ENCODE assay signal across 9 mouse cellular contexts in genomic region chr11:115807306-115807705, GRCm38 (mm10). TPM values are rescaled to one million over a fixed set of nuclear protein-coding genes. Genes with fewer than 3 reads are reported as not detected.
DNase-seq lines count a peak whose midpoint lies in the region; ATAC-seq and TF ChIP-seq lines count a peak whose summit lies in the region.
"Had no signal": no experiment of that assay in that cellular context is flagged by ENCODE, and none has a peak within 500 bp of the region (broad histone marks: within the 10 kb centered on the region; RNA-seq: fewer than 3 reads in every experiment).

No protein-coding gene starts in this region.

- H3K27ac ChIP-seq in heart, embryonic 10.5 days, result peak overlapping the region; percentile 44; the same call in 1 of the 2 replicates
- H3K27ac ChIP-seq in liver, embryonic 15.5 days (replicated peaks), result peak overlapping the region; percentile 78
- no peak overlapping the region for H3K27ac ChIP-seq in liver, embryonic 11.5 days (ENCODE audit: low read depth, low read length)
- peak overlapping the region; percentile 40; the same call in 1 of the 2 replicates for H3K27ac ChIP-seq in limb, embryonic 15.5 days
- no peak overlapping the region for H3K27ac ChIP-seq in stomach, postnatal 0 days (replicated peaks)

- H3K4me1 ChIP-seq in heart, embryonic 10.5 days, result peaks cover 63% of the 10 kb centered on the region
- peaks cover 95% of the 10 kb centered on the region for H3K4me1 ChIP-seq in liver, embryonic 15.5 days (replicated peaks)
- peaks cover 61% of the 10 kb centered on the region for H3K4me1 ChIP-seq in liver, embryonic 11.5 days (replicated peaks; ENCODE audit: control insufficient read depth, insufficient read depth, low read length)
- peaks cover 63% of the 10 kb centered on the region for H3K4me1 ChIP-seq in limb, embryonic 15.5 days
- H3K4me1 ChIP-seq in stomach, postnatal 0 days (replicated peaks; ENCODE audit: control insufficient read depth, insufficient read depth), result peaks cover 18% of the 10 kb centered on the region

- no peak for ATAC-seq in liver, embryonic 15.5 days (ENCODE audit: insufficient read depth)
- ATAC-seq in liver, embryonic 11.5 days (replicated peaks; ENCODE audit: low FRiP score), result no peak
- no peak for ATAC-seq in limb, embryonic 15.5 days (ENCODE audit: insufficient number of reproducible peaks, low FRiP score, low TSS enrichment, low read depth)
- ATAC-seq in stomach, postnatal 0 days (ENCODE audit: low FRiP score, low TSS enrichment), result no peak
- ATAC-seq in megakaryocyte progenitor cell, adult 5-6 weeks (replicated peaks; ENCODE audit: poor library complexity), result no peak

- H3K9me3 ChIP-seq in heart, embryonic 10.5 days, result no peaks in the 10 kb centered on the region
- H3K9me3 ChIP-seq in liver, embryonic 15.5 days (replicated peaks), result no peaks in the 10 kb centered on the region
- no peaks in the 10 kb centered on the region for H3K9me3 ChIP-seq in liver, embryonic 11.5 days (ENCODE audit: control insufficient read depth, low read length)
- H3K9me3 ChIP-seq in limb, embryonic 15.5 days, result no peaks in the 10 kb centered on the region
- no peaks in the 10 kb centered on the region for H3K9me3 ChIP-seq in stomach, postnatal 0 days (ENCODE audit: control insufficient read depth, low read length)

- WGBS in heart, embryonic 10.5 days, result 80% methylated on average over 6 of the region's 6 CpGs
- WGBS in liver, embryonic 15.5 days (ENCODE audit: insufficient replicate concordance), result 80% methylated on average over 6 of the region's 6 CpGs
- 92% methylated on average over 6 of the region's 6 CpGs for WGBS in liver, embryonic 11.5 days
- 77% methylated on average over 6 of the region's 6 CpGs for WGBS in limb, embryonic 15.5 days
- 82% methylated on average over 6 of the region's 6 CpGs for WGBS in stomach, postnatal 0 days

- no peak for TF ChIP-seq EP300 in stomach, postnatal 0 days (optimal IDR thresholded peaks at IDR 0.05)

- H3K27me3 ChIP-seq in heart, embryonic 10.5 days (ENCODE audit: insufficient read depth, poor library complexity, severe bottlenecking), result no peaks in the 10 kb centered on the region
- no peaks in the 10 kb centered on the region for H3K27me3 ChIP-seq in liver, embryonic 15.5 days
- no peaks in the 10 kb centered on the region for H3K27me3 ChIP-seq in liver, embryonic 11.5 days (replicated peaks; ENCODE audit: control insufficient read depth, insufficient read depth, low read length)
- H3K27me3 ChIP-seq in limb, embryonic 15.5 days, result no peaks in the 10 kb centered on the region
- no peaks in the 10 kb centered on the region for H3K27me3 ChIP-seq in stomach, postnatal 0 days (ENCODE audit: control insufficient read depth, insufficient read depth, low read length)

- no peak for TF ChIP-seq CTCF in stomach, postnatal 0 days (IDR thresholded peaks at IDR 0.05; ENCODE audit: low read depth)

- H3K4me3 ChIP-seq in heart, embryonic 10.5 days, result no peak overlapping the region
- H3K4me3 ChIP-seq in liver, embryonic 15.5 days (replicated peaks), result no peak overlapping the region
- no peak overlapping the region for H3K4me3 ChIP-seq in liver, embryonic 11.5 days (ENCODE audit: low read depth, low read length)
- no peak overlapping the region for H3K4me3 ChIP-seq in limb, embryonic 15.5 days
- H3K4me3 ChIP-seq in stomach, postnatal 0 days (ENCODE audit: low read depth, low read length), result no peak overlapping the region

- H3K4me2 ChIP-seq in liver, embryonic 15.5 days, result no peak overlapping the region
- H3K4me2 ChIP-seq in liver, embryonic 11.5 days, result no peak overlapping the region
- H3K4me2 ChIP-seq in limb, embryonic 15.5 days, result no peak overlapping the region
- H3K4me2 ChIP-seq in stomach, postnatal 0 days (replicated peaks; ENCODE audit: low read depth), result no peak overlapping the region

- H3K36me3 ChIP-seq in heart, embryonic 10.5 days, result peaks cover 94% of the 10 kb centered on the region
- H3K36me3 ChIP-seq in liver, embryonic 15.5 days (replicated peaks), result peaks cover 66% of the 10 kb centered on the region
- peaks cover 39% of the 10 kb centered on the region for H3K36me3 ChIP-seq in liver, embryonic 11.5 days (ENCODE audit: control insufficient read depth, insufficient read depth, low read length)
- peaks cover 66% of the 10 kb centered on the region for H3K36me3 ChIP-seq in limb, embryonic 15.5 days
- peaks cover 23% of the 10 kb centered on the region for H3K36me3 ChIP-seq in stomach, postnatal 0 days (ENCODE audit: control insufficient read depth, insufficient read depth, low read length)

- no peak for DNase-seq in heart, embryonic 10.5 days (ENCODE audit: low spot score)
- DNase-seq in heart, adult 11 months, result no peak
- no peak for DNase-seq in liver, embryonic 11.5 days (ENCODE audit: low spot score)
- no peak for DNase-seq in stomach, postnatal 0 days (ENCODE audit: low spot score)
- DNase-seq in T-cell, adult 2 months (ENCODE audit: low spot score), result no peak

- H3K9ac ChIP-seq in liver, embryonic 15.5 days, result no peak overlapping the region
- H3K9ac ChIP-seq in liver, embryonic 11.5 days (ENCODE audit: low read depth, low read length), result no peak overlapping the region
- no peak overlapping the region for H3K9ac ChIP-seq in limb, embryonic 15.5 days
- 0 out of 2 replicates have a peak overlapping the region, but pooled peaks have one; percentile 13 for H3K9ac ChIP-seq in stomach, postnatal 0 days (ENCODE audit: low read length)

RNA-seq across cellular contexts. Expression of gene Caskin2, which starts 6.1 kb away (rescaled TPM):
- 18.7 and 21.4 TPM in 2 replicates for polyA plus RNA-seq in heart, embryonic 10.5 days (2016; fragmentation: Nextera tagmentation; extraction: Ambion mirVana)
- polyA plus RNA-seq in liver, embryonic 15.5 days (2015; fragmentation: Nextera tagmentation; extraction: Ambion mirVana), result 5.7 and 6.7 TPM in 2 replicates
- 13.5 and 14.0 TPM in 2 replicates for polyA plus RNA-seq in liver, embryonic 11.5 days (2014; fragmentation: Nextera tagmentation; extraction: Ambion mirVana)
- 16.5 and 17.9 TPM in 2 replicates for polyA plus RNA-seq in limb, embryonic 15.5 days (2015; fragmentation: Nextera tagmentation; extraction: Ambion mirVana)
- polyA plus RNA-seq in stomach, postnatal 0 days (2015; fragmentation: Nextera tagmentation; extraction: Ambion mirVana), result 6.6 and 8.6 TPM in 2 replicates
- total RNA-seq in megakaryocyte progenitor cell, adult 5-6 weeks (2015), result 2.7 and 4.3 TPM in 2 replicates
- 1.5 and 3.5 TPM in 2 replicates for total RNA-seq in megakaryocyte progenitor cell, adult 5-6 weeks (2017)

RNA-seq across cellular contexts. Expression of gene Tsen54, which starts 7.2 kb away (rescaled TPM):
- 39.1 and 41.7 TPM in 2 replicates for polyA plus RNA-seq in heart, embryonic 10.5 days (2016; fragmentation: Nextera tagmentation; extraction: Ambion mirVana)
- polyA plus RNA-seq in liver, embryonic 15.5 days (2015; fragmentation: Nextera tagmentation; extraction: Ambion mirVana), result 13.7 and 18.7 TPM in 2 replicates
- 36.1 and 36.4 TPM in 2 replicates for polyA plus RNA-seq in liver, embryonic 11.5 days (2014; fragmentation: Nextera tagmentation; extraction: Ambion mirVana)
- 29.5 and 31.3 TPM in 2 replicates for polyA plus RNA-seq in limb, embryonic 15.5 days (2015; fragmentation: Nextera tagmentation; extraction: Ambion mirVana)
- polyA plus RNA-seq in stomach, postnatal 0 days (2015; fragmentation: Nextera tagmentation; extraction: Ambion mirVana), result 18.8 and 20.1 TPM in 2 replicates
- 4.0 and 9.0 TPM in 2 replicates for total RNA-seq in megakaryocyte progenitor cell, adult 5-6 weeks (2015)
- total RNA-seq in megakaryocyte progenitor cell, adult 5-6 weeks (2017), result 10.9 and 15.0 TPM in 2 replicates

RNA-seq across cellular contexts. Expression of gene Llgl2, which starts 16.5 kb away (rescaled TPM):
- polyA plus RNA-seq in heart, embryonic 10.5 days (2016; fragmentation: Nextera tagmentation; extraction: Ambion mirVana), result 35.0 and 40.8 TPM in 2 replicates
- polyA plus RNA-seq in liver, embryonic 15.5 days (2015; fragmentation: Nextera tagmentation; extraction: Ambion mirVana), result 11.9 and 16.2 TPM in 2 replicates
- polyA plus RNA-seq in liver, embryonic 11.5 days (2014; fragmentation: Nextera tagmentation; extraction: Ambion mirVana), result 15.6 and 18.7 TPM in 2 replicates
- polyA plus RNA-seq in limb, embryonic 15.5 days (2015; fragmentation: Nextera tagmentation; extraction: Ambion mirVana), result 22.4 and 23.1 TPM in 2 replicates
- 58.4 and 63.5 TPM in 2 replicates for polyA plus RNA-seq in stomach, postnatal 0 days (2015; fragmentation: Nextera tagmentation; extraction: Ambion mirVana)
- 3.3 and 4.1 TPM in 2 replicates for total RNA-seq in megakaryocyte progenitor cell, adult 5-6 weeks (2015)
- 3.0 and 4.8 TPM in 2 replicates for total RNA-seq in megakaryocyte progenitor cell, adult 5-6 weeks (2017)

RNA-seq across cellular contexts. Expression of gene Tmem94, which starts 42.1 kb away (rescaled TPM):
- polyA plus RNA-seq in heart, embryonic 10.5 days (2016; fragmentation: Nextera tagmentation; extraction: Ambion mirVana), result 35.0 and 56.8 TPM in 2 replicates
- 9.9 and 10.1 TPM in 2 replicates for polyA plus RNA-seq in liver, embryonic 15.5 days (2015; fragmentation: Nextera tagmentation; extraction: Ambion mirVana)
- polyA plus RNA-seq in liver, embryonic 11.5 days (2014; fragmentation: Nextera tagmentation; extraction: Ambion mirVana), result 14.1 and 14.4 TPM in 2 replicates
- 23.6 and 28.1 TPM in 2 replicates for polyA plus RNA-seq in limb, embryonic 15.5 days (2015; fragmentation: Nextera tagmentation; extraction: Ambion mirVana)
- polyA plus RNA-seq in stomach, postnatal 0 days (2015; fragmentation: Nextera tagmentation; extraction: Ambion mirVana), result 8.2 and 10.0 TPM in 2 replicates
- total RNA-seq in megakaryocyte progenitor cell, adult 5-6 weeks (2015), result 18.3 and 19.0 TPM in 2 replicates
- 22.9 and 24.9 TPM in 2 replicates for total RNA-seq in megakaryocyte progenitor cell, adult 5-6 weeks (2017)

RNA-seq across cellular contexts. Expression of gene Myo15b, which starts 50.9 kb away (rescaled TPM):
- polyA plus RNA-seq in heart, embryonic 10.5 days (2016; fragmentation: Nextera tagmentation; extraction: Ambion mirVana), result 0.23 and 0.31 TPM in 2 replicates
- 0.45 and 0.46 TPM in 2 replicates for polyA plus RNA-seq in liver, embryonic 15.5 days (2015; fragmentation: Nextera tagmentation; extraction: Ambion mirVana)
- 0.56 and 0.89 TPM in 2 replicates for polyA plus RNA-seq in liver, embryonic 11.5 days (2014; fragmentation: Nextera tagmentation; extraction: Ambion mirVana)
- 0.47 TPM in 2 replicates for polyA plus RNA-seq in limb, embryonic 15.5 days (2015; fragmentation: Nextera tagmentation; extraction: Ambion mirVana)
- polyA plus RNA-seq in stomach, postnatal 0 days (2015; fragmentation: Nextera tagmentation; extraction: Ambion mirVana), result 16.0 and 18.2 TPM in 2 replicates
- 2.6 and 5.5 TPM in 2 replicates for total RNA-seq in megakaryocyte progenitor cell, adult 5-6 weeks (2015)
- total RNA-seq in megakaryocyte progenitor cell, adult 5-6 weeks (2017), result 1.6 and 5.1 TPM in 2 replicates
- total RNA-seq: neutrophil, adult 5-6 weeks had no signal

Comparison
In these comparisons a context has a peak if more than half of its experiments do, and no peak if none do; other contexts are left out.
1. H3K27ac ChIP-seq: peak in heart, embryonic 10.5 days (single experiment), liver, embryonic 15.5 days (single experiment) and limb, embryonic 15.5 days (single experiment); none in liver, embryonic 11.5 days (single experiment) and stomach, postnatal 0 days (single experiment).